Mouse (Mus musculus): Measurements from ENCODE around the gene Miip.
"Not testable (repeated sequence)": the region's sequence is repeated elsewhere in the genome, so short reads cannot be mapped to it uniquely, and the experiment has no call there.

The Miip gene

DNA sequence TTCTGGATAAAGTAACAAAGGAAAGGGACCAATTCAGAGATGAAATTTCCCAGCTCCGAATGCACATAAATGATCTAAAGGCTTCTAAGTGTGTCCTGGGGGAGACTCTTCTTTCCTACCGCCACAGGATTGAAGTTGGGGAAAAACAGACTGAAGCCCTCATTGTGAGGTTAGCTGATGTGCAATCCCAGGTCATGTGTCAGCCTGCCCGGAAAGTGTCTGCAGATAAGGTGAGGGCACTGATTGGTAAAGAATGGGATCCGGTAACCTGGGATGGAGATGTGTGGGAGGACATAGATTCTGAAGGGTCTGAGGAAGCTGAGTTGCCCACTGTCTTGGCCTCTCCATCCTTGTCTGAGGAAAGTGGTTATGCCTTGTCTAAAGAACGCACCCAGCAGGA, 622 bp upstream of the Miip start:
- DNase-seq (ENCODE audit: low spot score) = no peak

DNA sequence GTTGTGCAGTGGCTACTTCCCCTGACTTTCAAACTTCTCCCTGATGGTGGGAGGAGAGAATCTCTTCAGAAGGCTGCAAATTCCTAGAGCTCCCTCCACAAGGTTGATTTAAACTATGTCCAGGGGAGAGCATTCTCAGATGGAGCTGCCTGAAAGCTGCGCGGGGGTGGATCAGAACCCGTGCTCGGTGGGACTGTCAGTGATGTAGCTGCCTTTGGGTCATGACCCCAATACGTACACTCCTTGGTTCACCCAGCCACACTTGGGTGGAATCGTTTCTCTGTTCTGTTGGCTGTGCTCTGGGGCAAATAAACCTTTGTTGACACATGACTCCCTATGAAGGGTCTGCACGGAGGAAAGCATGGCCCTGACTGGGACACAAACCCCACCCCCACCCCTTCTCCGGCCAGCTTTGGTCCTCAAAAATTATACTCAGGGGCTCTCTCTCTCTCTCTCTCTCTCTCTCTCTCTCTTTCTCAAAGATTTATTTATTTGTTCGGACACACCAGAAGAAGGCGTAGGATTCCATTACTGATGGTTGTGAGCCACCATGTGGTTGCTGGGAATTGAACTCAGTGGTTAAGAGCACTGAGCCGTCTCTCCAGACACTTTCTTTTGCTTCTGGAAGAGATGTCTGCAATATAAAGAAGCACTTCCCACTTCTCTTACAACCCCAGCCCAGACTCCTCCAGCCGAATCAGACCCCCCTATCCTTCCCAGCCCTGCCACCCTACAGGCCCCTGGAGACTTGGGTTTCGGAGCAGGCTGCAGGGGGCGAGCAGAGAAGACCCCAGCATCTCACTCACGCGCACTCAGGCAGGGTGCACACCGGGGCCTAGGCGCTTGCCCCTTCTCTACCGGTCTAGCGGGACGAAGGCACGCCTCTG, 810 bp downstream of the Miip start:
- no peak for DNase-seq (ENCODE audit: low spot score)

GRCm38 (mm10) chr4:147866793-147867192, 1.8 kb downstream of the Miip start:
- not testable (repeated sequence) for DNase-seq (ENCODE audit: low spot score)

- no peak for DNase-seq (ENCODE audit: low spot score)
Observed at GRCm38 (mm10) chr4:147866056-147866455, 2.6 kb downstream of the Miip start.

DNA sequence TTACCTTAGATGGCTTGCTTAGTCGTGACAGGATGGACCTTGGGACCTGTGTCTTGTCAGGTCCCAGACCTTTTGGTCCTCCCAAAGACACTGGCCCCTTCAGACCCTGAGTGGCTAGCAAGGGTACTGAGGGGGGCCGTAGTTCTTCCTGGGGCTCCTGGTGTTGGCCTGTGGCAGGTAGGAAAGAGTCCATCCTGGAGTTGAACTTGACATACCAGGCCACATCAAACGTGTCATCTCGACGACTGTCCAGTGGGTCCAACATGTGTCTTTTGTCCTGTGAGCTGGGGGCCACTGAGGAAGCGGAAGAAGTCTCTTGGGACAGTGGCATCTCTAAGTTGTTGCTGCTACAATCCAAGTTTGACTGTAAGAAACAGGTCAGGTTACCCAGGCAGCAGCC, 3.0 kb downstream of the Miip start:
- no peak for DNase-seq (ENCODE audit: low spot score)

- DNase-seq (ENCODE audit: low spot score) = no peak
Observed at GRCm38 (mm10) chr4:147862051-147862450, 6.6 kb downstream of the Miip start.

DNA sequence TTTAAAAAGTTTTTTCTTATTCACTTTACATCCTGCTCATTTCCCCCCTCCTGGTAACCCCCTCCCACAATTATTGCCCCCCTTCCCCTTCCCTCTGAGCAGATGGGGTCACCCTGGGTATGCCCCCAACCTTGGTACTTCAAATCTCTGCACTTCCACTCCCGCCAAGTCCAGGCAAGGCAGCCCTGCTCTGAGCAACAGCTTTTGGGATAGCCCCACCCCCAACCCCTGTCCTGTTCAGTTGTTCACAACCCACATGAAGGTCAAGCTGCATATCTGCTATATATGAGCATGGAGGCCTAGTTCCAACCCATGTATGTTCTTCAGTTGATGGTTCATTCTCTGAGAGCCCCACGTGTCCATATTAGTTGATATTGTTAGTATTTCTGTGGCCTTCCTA, 17.8 kb downstream of the Miip start:
- DNase-seq (ENCODE audit: low spot score) = no peak

- no peak for DNase-seq (ENCODE audit: low spot score)
Observed at GRCm38 (mm10) chr4:147848584-147848991, 20.0 kb downstream of the Miip start.

- peak; percentile 74 for DNase-seq (ENCODE audit: low spot score)
Observed at GRCm38 (mm10) chr4:147847614-147848583, 20.7 kb downstream of the Miip start, which contains the start of gene Zfp933. Gene Zfp933 (minus strand): TSS chr4:147848366.

DNA sequence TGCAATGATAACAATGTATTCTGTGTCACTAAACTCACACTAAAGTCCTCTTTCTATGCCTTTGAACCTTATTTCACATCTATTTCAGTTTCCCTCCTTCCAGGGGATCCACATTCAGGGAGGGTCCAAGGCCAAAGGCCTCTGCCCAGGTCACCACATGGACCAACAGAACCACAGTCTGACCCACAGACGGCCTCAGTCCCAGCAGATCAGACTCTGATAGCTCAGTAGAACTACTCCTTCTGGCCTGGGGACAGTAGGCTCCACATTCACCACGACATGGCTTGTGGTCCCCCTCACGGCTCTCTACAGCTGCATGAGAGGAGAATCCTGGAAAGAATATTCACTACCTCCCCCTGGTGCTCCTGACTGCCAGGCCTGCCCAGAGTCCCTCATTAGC, 25.7 kb downstream of the Miip start:
- no peak for DNase-seq (ENCODE audit: low spot score)

- DNase-seq (ENCODE audit: low spot score) = peak; percentile 22
Observed at GRCm38 (mm10) chr4:147839282-147839681, 29.3 kb downstream of the Miip start.

DNA sequence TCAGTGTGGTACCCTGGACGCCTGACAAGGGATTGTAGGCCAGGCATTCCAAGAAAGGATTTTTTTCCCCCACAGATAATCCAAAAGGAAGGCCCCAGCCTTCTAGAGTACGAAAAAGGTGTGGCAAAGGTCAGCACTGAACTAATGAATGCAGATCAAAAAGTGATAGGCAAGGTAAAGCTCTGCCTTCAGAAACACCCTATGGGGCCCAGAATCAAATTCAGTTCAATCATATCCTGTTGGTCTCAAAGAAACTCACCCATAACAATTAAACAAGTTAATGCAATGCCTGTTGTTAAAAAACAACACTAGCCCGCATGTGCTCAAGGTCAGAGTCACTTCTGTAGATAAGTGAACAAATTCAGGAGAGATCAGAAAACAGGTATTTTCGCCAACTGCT, 44.2 kb downstream of the Miip start:
- no peak for DNase-seq (ENCODE audit: low spot score)

DNA sequence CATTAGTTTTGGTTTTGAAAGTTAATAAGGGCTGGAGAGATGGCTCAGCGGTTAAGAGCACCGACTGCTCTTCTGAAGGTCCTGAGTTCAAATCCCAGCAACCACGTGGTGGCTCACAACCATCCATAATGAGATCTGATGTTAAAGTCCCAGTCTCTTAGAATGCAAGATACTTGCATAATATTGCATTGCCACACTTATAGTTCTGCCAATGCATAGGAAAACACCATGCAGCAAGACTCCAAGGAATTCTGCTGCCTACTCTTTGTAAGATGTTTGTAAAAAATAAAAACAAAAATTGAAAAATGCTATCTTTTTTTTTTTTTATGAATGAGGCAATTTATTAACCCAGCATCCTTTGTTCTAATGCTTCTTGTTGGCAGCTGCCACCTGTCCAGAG, 47.2 kb downstream of the Miip start:
- not testable (repeated sequence) for DNase-seq (ENCODE audit: low spot score)

DNA sequence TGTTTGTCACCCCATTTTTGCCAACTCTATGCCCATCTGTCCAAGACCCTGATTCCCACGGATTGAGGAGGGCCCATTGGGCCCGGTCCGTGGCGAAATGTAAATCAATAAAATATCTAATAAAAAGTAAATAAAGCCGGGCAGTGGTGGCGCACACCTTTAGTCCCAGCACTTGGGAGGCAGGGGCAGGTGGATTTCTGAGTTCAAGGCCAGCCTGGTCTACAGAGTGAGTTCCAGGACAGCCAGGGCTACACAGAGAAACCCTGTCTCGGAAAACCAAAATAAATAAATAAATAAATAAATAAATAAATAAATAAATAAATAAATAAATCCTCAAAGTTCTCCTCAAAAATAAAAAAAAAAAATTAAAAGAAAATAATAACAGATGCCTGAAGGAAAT, 49.0 kb downstream of the Miip start:
- not testable (repeated sequence) for DNase-seq (ENCODE audit: low spot score)

- DNase-seq (ENCODE audit: low spot score) = peak; percentile 19
Observed at GRCm38 (mm10) chr4:147814592-147815167, 53.9 kb downstream of the Miip start.

- DNase-seq (ENCODE audit: low spot score) = peak; percentile 22
Observed at GRCm38 (mm10) chr4:147813249-147813765, 55.3 kb downstream of the Miip start.

All from T-cell, adult 2 months (primary cell).